Mouse (Mus musculus): ENCODE measurements at regions not wholly inside any gene's neighbourhood (a gene's known extent, or its start where the extent isn't known, plus 50 kb on each side); places are given as distances from the start of the nearest gene placed in this dataset.
A peak's percentile ranks its signal among the peaks of the same experiment; 100 is the strongest.

DNA sequence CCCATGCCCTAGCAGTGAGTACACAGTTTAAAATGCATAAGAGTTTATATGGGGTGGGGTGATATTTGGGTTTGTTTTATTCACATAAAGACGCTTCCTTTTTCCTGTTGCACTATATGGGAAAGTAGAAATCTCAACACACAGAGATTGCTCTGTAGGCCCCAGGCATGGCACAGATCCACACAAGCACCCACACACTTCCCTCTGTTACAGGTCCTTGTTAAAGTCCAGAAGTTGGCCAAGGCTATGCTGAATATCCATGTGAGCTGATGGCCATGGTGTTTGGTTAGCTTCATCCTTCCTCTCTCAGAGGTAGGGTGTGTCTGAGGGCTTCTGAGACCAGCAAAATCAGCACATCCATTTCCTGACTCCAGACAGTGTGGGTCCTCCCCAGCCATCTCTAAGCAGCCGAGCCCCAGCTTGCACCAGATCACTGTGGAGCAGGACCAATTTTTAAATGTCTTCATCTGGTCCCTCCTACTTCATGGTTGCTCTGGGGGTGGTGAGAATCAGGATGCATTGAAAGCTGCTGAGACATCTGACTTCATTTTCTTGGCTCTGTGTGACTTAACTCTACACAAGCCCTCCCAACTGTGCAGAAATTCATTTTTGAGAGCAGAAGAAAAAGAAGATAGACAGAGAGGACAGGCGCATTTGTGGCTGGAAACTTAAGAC lies 360.3 kb upstream of the Nr3c2 start:
- DNase-seq (ENCODE audit: low spot score in 2 of 2): peak; percentile 21 to 30

- no peak for DNase-seq (ENCODE audit: low spot score in 2 of 2)
Measured at GRCm38 (mm10) chr8:76539638-76540037, 359.6 kb upstream of the Nr3c2 start.

DNA sequence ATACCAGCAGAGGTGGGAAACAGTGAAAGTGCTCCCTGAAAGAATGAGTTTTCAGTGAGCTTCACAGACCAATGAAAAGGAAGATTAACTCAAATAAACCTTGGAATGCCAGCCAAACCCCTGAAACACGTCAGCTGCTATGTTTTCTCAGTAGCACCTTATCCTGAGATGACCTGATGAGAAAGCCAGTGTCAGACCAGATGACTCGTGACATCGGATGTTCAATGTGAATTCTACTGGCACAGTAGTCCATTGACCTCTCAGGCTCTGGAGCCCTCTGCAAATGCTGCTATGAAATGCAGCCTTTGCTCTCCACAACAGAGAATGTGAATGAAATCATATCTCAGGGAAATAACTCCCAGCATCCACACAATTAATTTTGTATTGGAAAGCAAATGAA lies 358.6 kb upstream of the Nr3c2 start:
- DNase-seq (ENCODE audit: low spot score in 2 of 2): no peak

DNA sequence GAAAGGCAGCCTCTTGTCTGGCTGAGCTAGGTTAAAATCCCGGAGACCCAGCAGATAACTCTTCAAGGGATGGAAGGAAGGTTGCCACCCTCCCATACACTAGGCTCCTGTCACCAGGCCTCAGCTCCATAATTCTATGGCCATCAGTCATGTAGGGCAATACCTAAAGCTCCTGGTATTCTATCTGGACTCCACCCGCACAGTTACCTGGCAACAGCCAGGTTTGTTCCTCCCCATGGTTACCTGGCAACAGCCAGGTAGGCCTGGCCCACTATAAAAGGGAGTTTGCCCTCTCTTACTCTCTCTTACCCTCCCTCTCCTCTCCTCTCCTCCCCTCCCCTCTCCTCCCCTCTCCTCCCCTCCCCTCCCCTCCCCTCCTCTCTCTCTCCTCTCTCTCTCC lies 347.6 kb upstream of the Nr3c2 start:
- DNase-seq (ENCODE audit: low spot score in 2 of 2): no peak

- no peak for DNase-seq (ENCODE audit: low spot score in 2 of 2)
Measured at GRCm38 (mm10) chr8:76601566-76601965, 297.7 kb upstream of the Nr3c2 start.

DNA sequence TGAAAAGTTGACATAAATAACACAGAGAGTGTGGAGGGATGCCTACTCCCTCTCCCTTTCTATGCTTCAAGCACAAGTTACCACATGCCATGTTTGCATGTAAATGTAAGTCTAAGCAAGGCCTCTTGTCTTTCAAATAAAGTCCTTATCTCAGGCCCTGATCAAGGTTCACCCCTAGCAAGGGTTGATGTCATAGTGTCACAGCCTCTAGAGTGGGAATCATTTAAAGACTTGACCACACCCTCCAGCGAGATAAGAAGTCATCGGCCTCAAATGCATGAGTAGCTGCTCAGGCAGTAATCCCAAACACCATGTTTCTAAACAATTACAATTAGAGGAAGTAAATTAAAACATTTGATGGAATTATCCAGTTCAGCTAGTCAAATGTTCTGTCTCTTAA lies 280.5 kb upstream of the Nr3c2 start:
- no peak for DNase-seq (ENCODE audit: low spot score in 2 of 2)

DNA sequence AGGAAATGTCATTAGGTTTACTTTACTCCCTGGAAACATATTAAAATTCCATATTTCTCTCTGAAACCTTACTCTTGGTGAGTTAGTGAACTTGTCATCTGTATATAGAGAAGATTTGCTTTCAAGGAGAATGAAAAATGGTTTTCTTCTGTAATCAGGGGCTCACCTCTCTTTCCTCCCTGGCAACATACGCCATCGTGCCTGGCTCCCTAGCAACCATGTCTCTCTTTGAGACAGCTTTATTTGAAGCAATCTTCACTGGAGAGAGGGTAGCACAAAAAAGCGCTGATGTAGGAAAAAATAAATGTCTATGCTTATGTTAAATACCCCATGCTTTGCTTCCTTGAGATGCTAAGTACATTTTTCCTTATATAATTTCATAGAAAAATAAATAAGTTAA lies 278.4 kb upstream of the Nr3c2 start:
- no peak for DNase-seq (ENCODE audit: low spot score in 2 of 2)

- DNase-seq (ENCODE audit: low spot score in 2 of 2): no peak
Measured at GRCm38 (mm10) chr8:76633086-76633485, 266.2 kb upstream of the Nr3c2 start.

Measured in right cerebral cortex, adult 2 months (tissue).